Mouse (Mus musculus) CH12F3 (cell line): ENCODE data around the gene Fgfr2.

Source experiments
- in situ Hi-C: fragments of 300-500 bp; cut with MboI; formaldehyde crosslinking; loops from 2 replicates; pipeline ENCODE4 v1.14.3; 2020; ENCODE audit warnings: low sequenced_read_pairs

Gene Fgfr2

DNA sequence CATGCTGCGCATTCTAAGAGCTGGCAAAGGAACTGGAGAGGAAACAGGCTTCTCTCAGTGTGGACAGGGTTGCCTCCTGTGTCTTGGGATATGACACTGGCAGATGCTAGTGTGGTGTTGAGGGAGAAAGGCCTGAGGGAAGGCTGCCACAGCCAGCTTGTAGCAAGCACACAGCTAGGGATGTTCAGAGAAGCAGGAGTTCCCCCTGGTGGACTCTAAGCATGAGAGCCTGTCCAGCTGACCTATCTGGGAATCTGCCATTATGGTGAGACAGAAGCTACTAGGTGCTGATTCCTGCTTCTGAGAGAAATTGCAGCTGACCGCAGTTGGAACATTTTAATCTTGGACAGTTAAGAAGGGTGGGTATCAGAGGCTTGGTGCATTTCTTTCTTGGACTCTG lies 2368.4 kb downstream of the Fgfr2 start:
- in situ Hi-C loops, result no loop called here

GRCm38 (mm10) chr7:130751678-130752077 lies 2371.5 kb downstream of the Fgfr2 start:
- in situ Hi-C loops, result no loop called here

DNA sequence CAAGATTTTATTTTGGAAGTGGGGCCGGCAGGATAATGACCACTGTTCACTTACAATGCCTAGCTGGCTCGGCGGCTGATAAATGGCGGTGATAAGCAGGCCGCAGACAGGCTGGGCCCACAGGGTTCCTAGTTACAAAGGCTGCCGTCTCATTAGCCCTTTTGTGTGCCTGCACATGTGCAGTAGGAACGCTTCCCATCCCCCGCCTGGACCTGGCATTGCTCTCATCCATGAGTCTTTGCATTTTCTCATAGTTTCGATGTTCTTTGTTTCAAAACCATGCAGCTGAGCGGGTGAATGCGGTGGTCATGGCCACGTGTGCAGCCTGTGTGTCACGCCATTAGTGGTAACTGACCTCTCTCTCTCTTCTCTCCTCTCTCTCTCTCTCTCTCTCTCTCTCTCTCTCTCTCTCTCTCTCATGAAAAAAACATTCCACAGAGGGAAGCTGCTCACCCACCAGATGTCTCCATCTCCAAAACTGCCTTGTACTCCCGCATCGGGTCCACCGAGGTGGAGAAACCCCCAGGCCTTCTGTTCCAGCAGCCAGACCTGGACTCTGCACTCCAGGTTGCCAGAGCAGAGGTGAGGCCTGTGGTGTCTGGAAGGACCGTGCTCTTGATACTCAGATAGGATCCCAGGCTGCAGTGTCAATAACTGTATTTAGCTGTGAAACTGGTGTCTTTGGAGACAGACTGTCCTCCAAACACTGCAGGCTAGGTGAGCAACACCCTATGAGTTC lies 2372.2 kb downstream of the Fgfr2 start:
- in situ Hi-C loops, result no loop called here

- in situ Hi-C loops, result no loop called here
Observed at GRCm38 (mm10) chr7:130749165-130749564, 2374.0 kb downstream of the Fgfr2 start.

GRCm38 (mm10) chr7:130743239-130744025 lies 2379.7 kb downstream of the Fgfr2 start:
- in situ Hi-C loops, result no loop called here

GRCm38 (mm10) chr7:130741099-130741498 lies 2382.1 kb downstream of the Fgfr2 start:
- in situ Hi-C loops, result no loop called here

DNA sequence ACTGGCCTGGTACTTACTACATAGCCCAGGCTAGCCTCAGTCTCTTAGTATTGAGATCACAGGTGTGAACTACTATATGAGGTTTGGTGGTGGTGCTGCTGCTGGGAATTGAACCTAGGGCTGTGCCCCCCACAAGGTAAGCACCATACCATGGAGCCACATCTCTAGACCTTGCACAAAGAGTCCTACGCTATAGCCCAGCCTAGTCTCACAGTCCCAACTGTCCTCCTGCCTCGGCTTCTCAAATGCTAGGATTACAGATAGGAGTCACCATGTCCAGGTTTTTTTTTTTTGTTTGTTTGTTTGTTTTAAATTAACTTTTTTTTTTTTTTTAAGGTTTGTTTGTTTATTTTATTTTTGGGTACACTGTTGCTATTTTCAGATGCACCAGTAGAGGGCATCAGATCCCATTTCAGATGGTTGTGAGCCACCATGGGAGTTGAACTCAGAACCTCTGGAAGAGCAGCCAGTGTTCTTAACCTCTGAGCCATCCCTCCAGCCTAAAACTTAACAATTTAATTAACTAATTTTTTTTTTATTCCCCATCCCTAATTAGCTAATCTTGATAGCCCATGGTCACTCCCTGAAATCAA lies 2388.9 kb downstream of the Fgfr2 start:
- in situ Hi-C loops, result no loop called here

GRCm38 (mm10) chr7:130733423-130733822 lies 2389.7 kb downstream of the Fgfr2 start:
- in situ Hi-C loops, result no loop called here

DNA sequence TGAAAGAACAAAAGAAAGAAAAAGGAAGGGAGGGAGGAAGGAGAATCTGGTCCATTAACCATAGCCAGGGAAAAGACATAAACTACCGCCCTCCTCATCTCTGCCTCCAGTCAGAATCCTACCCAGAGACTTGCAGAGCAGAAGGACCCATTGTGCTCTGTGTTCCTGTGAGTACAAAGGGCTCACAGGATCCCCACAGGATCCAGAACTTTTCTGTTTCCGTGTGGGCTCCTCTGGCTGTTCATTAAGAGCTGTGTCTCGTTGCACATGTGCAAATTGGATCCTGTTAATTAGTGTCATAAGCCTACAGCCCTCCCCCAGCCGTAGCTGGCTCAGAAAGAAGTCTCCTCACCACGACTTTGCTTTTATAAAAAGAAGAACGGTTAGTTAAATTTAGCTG lies 2390.2 kb downstream of the Fgfr2 start:
- in situ Hi-C loops, result no loop called here

GRCm38 (mm10) chr7:130731792-130732191 lies 2391.4 kb downstream of the Fgfr2 start:
- in situ Hi-C loops, result no loop called here

DNA sequence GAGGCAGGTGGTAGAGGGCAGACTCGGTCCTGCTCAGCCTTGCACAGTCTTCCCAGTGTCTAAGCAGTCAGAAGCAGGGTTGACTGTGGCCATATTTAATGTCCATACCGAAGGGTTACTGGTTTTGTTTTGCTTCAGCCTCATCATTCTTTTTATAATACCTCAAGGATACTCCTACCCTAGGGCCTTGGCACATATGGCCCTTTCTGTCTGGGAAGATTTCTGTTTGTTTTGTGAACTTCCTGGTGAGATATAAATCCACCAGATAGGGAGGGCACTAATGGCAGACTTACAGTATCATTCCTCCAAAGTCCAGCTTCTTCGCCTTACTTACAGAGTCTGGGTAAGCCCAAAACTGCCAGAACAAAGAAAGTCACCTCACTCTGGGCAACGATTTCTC lies 2395.6 kb downstream of the Fgfr2 start:
- in situ Hi-C loops, result no loop called here

DNA sequence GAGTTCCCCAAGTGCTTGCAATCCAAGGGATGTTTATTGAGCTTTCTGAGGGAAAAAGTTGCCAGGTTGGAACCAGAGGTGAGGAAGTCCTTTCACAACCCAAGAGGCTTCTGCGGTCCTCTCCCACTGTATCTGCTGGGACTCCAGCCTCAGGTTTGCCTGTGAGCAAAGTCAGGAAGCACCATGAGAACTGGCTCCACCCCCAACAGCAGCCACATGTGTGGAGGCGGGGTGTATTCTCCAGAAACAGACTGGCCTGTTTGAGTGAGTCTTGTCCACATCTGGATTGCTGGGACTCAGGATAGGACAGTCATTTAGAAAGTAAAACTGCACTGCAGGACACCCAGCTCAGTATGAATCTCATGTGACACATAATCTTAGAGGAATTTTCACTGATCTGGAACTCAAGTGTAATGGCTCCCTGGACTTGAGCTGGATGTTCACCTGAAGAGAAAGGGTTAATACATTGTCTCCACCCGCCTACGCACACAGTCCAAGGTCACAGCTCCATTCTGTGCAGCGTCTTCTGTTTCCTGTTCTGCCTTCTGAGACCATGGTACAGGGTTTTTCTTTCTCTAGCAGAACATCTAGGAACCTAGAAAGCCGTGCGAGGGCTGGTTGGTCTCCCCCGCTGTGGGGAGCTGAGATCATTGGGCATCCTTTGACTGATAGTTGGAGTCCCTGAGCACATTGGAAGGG lies 2396.3 kb downstream of the Fgfr2 start:
- in situ Hi-C loops, result no loop called here

DNA sequence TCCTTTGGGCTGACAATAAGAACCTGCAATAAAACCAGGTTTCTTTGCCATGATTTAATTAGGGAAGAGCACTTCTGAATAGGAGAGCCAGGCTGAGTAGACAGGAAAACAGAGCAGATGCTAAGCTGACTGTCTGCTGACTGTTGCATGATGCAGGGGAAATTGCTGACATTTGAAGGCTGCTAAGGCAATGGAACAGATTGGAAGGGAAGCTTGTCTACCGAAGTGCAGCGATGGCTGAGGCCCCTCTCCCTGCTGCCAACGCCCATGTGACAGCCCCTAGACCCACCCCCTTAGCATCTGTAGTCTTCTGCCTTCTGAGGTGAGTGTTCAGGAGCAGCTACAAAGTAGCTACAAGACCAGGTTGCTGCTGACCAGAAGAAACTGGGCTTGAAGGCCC lies 2397.0 kb downstream of the Fgfr2 start:
- in situ Hi-C loops, result no loop called here

- in situ Hi-C loops, result no loop called here
Observed at GRCm38 (mm10) chr7:130720646-130721335, 2402.4 kb downstream of the Fgfr2 start.

- in situ Hi-C loops, result no loop called here
Observed at GRCm38 (mm10) chr7:130719931-130720598, 2403.1 kb downstream of the Fgfr2 start.

DNA sequence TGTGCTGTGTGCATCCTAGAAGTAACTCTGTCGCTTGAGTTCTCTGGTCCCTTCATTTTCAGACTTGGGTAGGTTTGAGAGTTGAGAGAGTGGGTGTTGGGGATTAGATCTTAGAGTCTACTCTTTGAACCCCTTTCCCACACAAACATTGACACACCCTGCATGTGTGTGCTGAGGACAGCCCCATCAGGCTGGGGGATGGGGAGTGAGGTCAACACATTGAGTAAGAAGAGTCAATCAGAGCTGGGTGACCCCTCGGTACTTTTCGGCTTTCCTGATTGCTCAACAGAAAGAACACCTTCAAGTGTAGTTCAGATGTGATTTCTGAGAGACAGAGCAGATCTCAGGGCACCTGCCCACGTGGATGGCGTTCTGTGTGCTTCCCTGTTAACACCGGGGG lies 2406.2 kb downstream of the Fgfr2 start:
- in situ Hi-C loops, result no loop called here

GRCm38 (mm10) chr7:130716341-130716740 lies 2406.8 kb downstream of the Fgfr2 start:
- in situ Hi-C loops, result no loop called here

DNA sequence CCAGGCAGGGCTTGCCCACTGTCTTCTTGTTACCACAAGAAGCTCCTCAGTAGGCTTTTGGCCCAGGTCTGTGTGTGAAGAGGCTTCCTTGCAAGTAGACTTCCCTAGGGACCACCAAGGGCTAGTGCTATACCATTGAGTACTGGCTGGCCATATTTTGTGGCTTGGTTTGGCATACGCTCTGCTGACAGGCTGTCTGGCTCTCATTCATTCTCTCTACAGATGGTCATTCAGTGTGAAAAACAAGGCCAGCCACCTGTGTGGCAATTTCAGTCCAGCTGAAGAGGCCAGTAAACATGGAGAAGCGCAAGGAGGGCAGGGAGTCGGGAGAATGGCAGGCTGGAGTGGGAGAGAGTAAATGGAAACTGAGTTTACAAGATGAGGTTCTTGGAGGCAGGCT lies 2407.7 kb downstream of the Fgfr2 start:
- in situ Hi-C loops, result no loop called here

- in situ Hi-C loops, result no loop called here
Observed at GRCm38 (mm10) chr7:130713319-130713718, 2409.8 kb downstream of the Fgfr2 start.

DNA sequence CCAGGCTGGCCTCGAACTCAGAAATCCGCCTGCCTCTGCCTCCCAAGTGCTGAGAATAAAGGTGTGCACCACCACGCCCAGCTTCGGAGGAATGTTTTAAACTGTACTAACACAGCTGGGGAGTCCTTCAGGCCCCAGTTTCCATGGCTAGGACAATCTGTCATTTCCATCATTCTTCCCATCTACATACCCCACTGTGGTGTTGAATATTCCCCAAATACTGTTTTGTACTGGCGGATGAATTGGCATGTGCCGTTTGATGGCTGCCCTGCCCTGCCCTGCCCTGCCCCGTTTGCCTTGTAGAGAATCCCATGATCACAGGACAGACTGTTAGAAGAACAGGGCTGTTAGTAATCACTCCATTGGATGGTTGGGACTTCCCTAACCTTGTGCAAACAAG lies 2411.3 kb downstream of the Fgfr2 start:
- in situ Hi-C loops, result no loop called here
